Mouse (Mus musculus) cerebellum, adult 9-10 months (tissue): Measurements from ENCODE around the gene Nectin4.
"Not testable (repeated sequence)": the region's sequence is repeated elsewhere in the genome, so short reads cannot be mapped to it uniquely, and the experiment has no call there.

ENCODE experiments used
- DNase-seq: peaks from one replicate; pipeline ENCODE4 v3.0.0; 2022

Gene Nectin4

DNA sequence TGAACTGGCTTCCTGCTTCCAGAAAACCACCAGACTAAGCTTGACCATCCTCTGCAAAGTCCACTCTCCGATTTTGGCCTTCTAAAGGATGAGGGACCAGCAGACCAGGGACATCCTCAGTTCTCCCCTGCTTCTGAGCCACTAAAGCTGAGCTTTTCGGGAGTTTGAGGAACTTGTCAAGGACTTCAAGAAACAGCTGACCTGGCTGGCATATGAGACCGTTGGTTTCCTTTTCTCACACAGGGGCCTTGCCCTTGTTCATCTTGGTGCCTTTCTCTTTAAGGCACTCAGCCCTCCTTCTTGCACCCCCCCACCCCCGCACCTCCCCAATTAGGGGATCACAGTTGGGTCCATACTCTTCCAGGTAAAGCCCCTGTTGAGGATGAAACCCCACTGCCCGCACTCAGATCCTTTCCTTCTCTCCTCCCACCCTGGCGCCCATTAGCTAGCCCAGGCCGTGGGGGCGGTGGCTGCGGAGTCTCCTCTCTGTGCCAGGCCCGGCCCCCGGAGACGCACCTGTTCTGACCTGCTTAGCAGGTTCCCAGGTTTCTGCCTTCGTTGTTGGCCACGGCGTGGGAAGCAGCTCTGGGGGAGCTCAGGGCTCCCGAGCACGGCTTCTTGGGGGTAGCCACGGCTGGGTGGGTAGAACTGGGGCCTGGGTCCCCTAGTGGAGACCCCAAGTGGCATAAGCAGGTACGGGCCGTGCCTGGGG, at the start of gene Nectin4:
TSS of gene Nectin4 (plus strand) at position 255 of the 712 bp plus-strand sequence.
- no peak for DNase-seq

DNA sequence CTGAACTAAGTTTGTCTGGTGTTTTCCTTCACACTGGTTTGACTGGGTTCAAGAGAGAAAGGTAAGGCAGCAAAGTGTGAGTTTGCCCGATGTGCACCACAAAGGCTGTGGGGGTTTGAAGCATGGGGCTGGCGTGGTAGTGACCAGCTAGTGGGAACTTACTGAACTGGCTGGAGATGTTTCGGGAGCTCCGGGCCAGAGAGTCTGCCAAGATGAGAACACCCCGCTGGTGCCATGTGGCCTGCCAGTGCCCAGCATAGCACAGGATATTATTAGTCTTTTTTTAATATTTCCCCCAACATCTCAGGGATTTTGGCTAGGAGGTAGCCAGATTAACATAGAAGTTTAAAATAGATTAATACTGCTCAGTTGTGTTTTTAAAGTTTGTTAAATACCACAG, 49.7 kb upstream of the Nectin4 start:
- DNase-seq = peak; percentile 84

DNA sequence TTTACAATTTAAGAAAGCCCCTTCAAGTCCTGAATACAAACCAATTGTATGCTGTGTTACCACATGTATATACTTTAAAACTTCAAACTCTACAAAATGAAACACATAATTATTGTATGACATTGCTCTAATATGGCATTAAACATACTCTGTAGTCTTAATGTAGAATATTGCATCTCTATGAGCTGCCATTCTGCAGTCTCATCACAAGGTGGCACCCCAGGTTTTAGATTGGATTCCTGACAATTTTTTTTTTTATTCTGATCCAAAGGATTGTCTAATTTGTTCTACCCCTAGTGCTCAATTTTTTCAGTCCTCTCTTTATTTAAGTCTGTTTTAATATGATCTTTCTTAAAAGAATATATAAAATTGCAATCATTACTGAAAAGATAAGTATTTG, 48.5 kb upstream of the Nectin4 start:
- peak; percentile 50 for DNase-seq

DNA sequence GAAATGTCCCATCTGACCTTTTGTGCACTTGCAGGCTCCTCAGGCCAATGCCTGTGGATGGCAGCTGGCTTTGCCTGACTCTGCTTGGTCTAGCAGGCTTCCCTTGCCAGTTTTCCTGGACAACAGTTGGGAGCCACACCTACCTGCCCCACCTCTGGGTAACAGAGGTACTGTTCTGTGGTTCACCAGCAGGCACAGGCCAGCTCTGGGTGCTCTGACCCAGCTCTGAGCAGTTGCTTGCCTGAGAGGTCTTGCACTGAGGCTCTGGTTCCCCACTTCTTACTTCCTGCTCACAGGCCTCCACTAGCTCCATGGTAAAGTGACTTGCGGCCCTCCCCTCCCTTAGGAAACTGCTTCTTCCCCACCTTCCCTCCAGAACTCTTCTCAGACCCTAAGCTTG, 47.9 kb upstream of the Nectin4 start:
- no peak for DNase-seq

DNA sequence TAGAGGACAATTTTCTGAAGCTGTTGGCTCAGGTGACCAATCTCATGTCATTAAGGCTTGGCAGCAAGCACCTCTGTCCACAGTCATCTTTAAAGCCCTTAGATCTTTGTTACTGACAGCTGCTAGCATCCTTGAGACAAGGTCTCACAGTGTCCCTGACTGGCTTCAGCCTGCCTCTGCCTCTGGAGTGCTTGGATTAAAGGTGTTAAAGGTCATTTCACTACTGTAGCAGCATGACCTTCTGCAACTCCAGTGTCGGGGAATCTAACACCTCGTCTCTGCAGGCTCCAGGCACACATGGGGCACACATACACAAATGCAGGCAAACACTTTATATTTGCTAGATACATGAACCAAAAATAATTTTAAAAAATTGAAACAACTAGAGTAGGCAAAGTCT, 44.3 kb upstream of the Nectin4 start:
- no peak for DNase-seq

DNA sequence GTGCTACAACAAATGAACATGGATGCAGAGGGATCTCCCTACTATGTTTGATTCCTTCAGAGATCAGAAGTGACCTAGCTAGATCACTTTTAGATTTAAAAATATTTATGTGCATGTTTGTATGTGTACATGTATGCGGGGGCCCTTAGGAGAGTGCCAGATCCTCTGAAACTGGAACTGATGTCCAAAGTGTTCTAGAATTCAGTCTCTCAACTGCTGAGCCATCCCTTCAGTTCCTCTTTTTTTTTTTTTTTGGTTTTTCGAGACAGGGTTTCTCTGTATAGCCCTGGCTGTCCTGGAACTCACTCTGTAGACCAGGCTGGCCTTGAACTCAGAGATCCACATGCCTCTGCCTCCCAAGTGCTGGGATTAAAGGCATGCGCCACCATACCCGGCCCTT, 43.3 kb upstream of the Nectin4 start:
- not testable (repeated sequence) for DNase-seq

DNA sequence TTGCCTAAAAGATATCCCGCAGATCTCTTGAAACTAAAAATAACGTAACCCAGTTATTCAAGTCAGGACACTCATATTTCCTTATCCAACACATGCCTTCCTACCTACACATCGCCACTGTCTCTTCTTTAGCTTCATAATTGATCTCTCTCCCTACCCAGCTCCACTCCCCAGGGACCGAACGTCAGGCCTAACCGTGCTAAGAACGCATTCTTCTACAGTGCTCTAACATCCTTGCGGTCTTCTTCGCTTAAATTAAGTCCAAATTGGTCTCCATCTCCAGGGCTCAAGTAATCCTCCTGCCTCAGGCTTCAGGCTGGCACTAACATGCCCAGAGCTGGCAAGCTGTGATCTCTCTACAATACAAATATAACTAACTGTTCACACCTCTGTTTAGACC, 41.7 kb upstream of the Nectin4 start:
- no peak for DNase-seq

DNA sequence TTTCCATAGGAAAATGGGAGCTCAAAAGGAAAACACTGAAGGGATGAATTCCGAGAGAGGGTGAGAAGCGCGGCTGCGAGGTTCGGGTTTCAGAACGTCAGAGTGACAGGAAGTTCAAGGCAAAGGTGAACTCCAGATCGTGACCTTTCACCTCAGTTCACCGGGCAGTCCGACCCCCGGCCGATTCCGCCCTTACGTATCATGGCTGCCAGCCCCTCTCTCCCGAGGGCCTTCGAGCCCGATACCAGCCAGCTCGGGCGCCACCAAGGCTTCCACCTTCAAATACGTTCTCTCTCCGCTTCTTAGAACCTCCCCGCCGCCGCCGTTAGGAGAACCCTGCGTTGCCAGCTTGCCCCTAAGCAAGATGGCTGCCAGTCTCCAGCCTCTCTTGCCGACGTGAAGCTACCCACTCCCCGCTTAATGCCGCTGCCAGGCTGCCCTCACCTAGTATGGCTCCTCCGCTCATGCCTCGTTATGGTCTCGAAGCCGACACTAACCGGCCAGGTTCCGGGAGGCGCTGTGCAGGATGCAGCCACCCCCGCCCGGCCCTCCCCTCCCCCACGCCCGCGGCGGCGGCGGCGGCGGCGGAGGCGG, 41.0 kb upstream of the Nectin4 start, which contains the start of gene Dedd:
TSS of gene Dedd (plus strand) at position 307 of the 594 bp plus-strand sequence.
- DNase-seq = peak; percentile 94

DNA sequence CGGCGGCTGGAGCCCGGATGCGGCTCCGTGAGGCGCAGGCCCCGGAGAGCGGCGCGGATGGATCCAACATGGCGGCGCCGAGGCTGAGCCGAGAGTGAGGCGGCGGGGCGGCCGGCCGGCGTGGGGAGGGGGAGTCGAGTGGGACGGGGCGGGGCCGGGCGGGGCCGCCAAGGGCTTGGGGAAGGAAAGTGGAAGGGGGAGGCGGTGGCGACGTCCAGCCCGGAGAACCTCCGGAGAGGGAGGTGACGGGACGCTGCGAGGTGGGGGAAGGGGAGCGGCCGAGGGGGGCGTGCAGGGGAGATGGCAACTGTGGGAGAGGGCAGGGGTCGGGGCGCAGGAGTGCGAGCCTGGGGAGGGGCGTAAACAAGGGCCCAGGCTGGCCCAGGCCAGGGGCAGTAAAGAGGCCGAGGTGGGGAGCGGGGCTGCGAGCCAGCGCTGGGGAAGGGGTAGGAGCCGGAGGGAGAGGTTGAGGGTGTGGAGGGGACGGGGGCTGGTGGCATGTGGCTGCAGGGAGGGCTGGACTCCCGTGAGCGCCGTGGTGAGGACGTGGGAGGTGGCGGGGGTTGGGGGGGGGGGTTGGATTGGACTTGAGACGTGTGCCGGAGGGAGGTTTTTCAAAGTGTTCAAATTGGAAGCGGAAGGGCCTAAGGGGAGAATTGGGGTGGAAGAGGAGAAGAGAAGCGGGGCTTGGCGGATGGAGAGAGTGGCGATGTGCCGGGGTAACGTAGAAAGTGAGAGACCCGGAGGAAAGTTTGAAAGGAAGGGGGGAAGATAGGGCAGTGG, 40.3 kb upstream of the Nectin4 start:
- peak; percentile 71 for DNase-seq

DNA sequence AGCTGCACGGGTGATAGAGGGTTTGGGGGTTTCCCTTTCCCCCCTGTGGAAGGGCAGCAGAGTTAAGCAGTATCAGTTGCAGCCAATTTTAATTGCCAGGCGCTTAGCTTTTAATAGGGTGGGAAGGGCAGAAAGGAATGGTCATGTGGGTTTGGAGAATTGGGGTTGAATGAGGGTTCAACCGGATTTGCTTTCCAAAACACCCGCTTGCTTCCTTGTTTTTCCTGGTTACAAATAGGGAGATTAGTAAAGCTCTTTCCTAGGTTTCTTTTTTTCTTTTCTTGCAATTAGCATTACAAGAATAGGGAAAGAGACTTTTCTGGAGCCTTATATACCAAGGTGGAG, 39.7 kb upstream of the Nectin4 start:
- DNase-seq = peak; percentile 42

DNA sequence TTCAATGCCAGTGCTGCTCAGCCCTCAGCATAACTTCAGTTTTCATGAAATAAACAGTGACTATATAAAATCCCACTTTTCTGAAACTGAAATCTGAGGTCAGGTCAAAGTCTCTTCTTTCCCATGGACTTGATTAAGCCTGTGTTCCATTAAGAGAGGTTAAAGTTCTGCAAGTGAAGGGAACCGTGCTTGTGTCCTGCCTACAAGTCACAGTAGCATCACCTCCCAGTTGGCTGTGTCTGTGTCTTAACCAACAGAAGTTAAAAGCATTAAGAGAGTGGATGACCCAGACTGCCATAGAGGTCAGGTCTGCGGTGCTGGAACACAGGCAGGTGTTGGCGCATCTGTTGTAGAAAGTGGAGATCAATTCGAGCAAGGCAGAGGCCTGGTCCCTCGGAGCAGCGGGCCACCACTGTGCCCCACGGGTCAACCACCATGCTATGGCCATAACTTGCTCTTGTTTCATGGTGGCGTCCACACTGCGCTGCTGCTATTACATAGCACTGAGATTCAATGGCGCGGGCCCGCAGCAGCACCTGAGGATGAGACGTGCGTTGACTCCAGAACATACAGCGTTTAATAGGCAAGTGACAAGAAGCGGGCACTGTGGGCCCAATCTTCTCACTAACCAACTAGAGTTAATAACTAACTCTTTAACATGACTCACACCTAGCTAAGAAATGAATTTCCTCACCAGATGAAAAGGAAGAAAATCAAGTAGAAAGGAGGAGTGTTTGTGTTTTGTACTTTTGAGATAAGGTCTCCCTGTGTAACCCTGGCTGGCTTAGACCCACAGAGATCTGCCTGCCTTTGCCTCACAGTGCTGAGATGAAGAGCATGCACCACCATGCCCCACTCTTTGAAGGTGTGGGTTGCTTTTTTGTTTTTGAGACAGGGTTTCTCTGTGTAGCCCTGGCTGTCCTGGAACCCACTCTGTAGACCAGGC, 27.4 kb upstream of the Nectin4 start:
- no peak for DNase-seq

DNA sequence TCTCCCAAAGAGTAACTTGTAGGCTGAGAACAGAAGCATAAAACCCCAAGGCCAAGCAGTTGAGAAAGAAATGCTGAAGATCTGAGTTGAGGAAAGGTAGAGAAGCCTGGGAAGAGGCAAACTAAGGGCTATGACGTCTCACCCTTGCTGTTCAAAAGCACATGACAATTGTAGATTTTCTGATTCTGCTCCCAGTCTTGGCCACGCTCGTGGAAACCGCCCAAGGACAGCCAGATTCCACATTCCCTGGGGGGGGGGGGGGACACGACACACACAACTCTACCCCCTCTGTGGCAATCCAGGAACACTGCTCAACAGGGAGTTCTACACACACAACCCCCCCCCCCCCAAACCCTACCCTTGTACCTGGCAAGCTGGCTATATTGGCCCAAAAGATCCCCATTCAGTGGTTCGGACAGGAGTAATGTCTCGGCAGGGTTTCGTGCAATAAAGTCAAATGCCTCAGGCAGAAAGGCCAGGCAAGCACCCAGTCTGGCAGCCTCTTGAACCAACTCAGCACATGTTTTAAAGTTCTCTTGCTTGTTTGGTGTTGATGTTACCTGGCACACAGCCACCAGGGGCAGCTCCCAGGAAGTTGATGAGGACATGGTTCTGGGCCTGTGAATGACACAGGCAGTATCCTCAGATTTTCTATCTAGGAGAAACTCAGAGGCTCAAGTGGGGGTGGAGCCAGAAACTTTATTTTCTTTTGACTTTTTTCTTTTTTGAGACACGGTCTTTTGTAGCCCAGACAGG, 25.8 kb upstream of the Nectin4 start:
- DNase-seq = peak; percentile 45

DNA sequence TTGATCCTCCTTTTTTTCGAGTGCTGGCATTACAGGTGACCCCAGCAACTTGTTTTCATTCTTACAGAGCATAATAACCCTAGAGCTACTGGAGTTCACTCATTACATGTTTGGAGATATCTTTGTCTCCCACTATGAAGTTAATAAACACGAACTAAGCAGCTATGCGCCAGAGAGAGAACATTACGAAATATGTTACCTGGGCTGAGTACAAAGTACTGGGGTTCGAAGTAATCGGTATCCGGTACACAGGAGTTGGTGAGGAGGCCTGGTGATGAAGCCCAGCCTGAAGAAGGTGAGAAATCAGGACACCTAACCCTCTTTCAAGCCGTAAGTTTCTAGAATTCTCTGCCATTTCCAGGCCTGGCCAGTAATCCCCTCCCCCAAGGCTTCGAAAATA, 25.2 kb upstream of the Nectin4 start:
- peak; percentile 53 for DNase-seq

DNA sequence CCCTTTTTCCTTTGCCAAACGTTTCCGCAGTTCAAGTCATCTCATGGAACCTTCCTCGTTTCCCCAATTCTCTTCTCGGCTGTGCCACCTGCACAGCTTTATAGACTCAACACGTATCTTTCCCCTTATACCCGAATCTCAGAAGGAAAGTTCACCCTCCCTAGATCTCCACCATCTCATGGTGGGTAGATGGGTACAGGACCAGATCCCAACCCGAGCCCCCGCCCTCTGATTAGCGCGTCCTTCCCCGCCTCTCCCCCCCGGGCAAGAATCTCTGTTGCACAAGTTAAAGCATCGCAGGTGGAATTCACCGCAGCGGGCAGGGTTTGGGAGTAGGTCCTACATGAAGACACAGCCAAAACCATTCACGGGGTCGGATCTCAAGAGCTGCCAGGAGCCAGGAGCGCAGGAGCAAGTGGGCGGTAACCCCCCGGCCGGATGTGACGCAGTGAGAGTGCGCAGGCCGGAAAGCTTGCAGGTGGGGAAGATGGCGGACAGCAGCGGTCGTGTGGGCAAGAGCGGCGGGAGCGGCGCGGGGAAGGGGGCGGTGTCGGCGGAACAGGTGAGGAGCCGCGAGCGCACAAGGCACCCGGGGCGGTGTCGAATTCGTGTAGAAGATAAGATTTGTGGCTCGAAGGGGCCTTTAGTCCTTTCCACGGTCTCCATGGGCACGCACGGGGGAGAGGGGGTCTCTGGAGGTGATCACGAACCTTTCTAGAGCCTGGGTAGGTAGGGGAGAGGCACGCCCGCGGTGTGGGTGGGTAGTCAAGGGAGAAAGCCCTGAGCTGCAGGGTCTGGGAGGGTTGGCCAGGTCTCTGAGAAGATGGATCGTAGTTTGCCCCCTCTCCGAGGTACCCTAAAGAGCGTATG, 24.4 kb upstream of the Nectin4 start, which contains the start of the genes Nit1 and Pfdn2:
TSS of gene Nit1 (minus strand) at position 422 of the 870 bp plus-strand sequence.
TSS of gene Pfdn2 (plus strand) at position 446 of the 870 bp plus-strand sequence.
- DNase-seq = peak; percentile 87

DNA sequence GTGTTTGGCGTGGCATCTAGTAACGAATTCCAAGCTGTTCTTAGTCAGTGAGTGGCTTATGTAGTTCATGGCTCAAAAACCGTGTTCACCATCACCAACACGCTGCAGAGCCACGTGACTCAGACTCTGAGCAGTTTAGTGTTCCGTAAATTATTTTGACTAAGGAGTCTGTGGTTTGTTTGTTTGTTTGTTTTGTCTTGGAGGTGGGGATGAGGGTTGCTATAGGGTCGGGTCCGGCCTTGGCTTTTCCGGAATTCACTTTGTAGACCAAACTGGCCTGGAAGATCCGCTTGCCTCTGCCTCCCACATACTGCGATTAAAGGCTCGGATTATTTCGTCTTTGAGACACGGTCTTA, 23.8 kb upstream of the Nectin4 start:
- no peak for DNase-seq

DNA sequence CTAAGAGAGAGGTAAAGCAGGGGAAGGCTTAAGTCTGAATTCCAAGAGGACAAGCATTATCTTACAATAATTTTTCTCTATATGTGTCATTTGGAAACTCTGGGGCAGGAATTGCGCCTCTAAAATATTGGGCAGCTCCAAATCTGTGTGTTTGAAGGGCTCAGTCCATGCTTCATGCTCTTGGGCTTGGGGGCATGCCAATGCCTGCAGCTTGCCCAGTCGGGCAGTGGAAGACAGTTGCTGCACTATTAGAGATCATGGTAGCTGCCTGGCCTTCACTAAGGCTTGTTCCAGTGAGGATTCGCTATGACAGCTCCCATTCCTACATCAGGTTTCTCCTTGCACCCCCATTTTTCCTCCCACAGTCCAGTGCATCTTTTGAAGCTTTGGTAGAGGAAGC, 21.2 kb upstream of the Nectin4 start:
- DNase-seq = no peak

DNA sequence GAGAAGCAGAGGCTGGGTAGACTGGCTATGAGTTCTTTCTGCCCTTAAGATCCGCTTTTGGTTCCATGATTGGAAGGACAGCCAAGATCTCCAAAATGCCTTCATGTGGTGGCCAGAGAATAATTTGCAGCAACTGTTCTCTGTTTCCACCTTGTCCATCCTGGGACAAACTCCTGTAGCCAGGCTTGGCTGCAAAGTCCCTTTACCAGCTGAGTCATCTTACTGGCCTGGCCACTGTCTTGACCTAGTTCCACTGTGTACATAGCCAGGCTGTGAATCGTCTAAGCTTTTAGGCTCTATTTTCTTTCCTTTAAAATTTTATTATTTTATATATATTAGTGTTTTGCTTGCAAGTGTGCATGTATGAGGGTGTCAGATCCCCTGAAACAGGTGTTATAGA, 20.7 kb upstream of the Nectin4 start:
- no peak for DNase-seq

DNA sequence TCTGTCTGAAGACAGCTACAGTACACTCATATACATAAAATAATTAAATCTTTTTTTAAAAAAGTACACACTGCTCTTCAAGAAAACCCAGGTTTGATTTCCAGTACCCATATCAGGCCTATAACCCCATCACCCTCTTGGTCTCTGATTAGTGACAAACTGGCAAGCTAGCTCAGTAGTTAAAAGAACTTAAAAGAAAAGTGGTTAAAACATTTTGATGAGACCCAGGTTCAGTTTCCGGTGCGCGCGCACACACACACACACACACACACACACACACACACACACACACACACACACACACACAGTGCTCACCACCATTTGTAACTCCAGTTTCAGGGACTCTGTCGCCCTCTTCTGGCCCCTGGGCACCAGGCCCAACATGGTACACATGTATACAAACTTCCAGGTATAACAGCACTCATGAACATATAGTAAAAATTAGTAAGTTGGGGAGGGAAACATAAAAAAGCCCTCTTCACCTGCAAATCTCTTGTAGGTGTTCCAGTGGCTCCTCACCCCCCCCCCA, 14.0 kb upstream of the Nectin4 start:
- no peak for DNase-seq

DNA sequence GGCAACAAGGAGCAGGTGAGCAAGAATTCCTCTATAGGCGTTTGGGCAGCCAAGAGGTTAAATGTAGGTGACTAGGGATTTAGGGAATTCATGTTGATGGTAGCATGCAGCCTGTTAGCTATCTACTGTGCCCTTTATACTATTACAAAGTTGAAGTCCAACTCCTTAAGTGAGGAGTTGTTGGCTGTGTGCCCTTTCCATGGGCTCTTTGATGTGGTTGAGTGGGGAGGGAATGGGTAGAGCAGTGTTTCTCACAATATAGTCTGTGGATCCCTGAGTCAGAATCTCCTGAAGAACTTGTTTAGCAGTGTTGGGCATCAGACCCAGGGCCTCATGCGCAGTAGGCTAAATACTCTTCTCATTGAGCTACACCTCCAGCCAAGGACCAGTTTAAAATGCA, 13.1 kb upstream of the Nectin4 start:
- DNase-seq = no peak

DNA sequence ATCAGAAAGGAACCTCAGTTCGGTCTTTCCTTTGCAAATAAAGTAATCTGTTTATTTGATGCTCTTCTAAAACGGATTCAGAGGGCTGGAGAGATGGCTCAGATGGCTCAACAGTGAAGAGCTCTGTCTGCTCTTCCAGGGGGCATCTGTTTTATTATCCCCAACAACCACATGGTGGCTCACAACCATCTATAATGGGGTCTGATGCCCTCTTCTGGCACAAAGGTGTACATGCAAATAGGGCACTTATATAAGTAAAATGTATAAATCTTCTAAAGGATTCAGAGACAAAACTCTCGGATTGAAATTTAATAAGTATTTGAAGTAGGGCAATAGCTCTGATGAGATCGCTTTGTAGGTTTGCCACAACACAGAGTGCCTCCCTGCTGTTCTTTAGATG, 11.5 kb upstream of the Nectin4 start:
- peak; percentile 69 for DNase-seq

DNA sequence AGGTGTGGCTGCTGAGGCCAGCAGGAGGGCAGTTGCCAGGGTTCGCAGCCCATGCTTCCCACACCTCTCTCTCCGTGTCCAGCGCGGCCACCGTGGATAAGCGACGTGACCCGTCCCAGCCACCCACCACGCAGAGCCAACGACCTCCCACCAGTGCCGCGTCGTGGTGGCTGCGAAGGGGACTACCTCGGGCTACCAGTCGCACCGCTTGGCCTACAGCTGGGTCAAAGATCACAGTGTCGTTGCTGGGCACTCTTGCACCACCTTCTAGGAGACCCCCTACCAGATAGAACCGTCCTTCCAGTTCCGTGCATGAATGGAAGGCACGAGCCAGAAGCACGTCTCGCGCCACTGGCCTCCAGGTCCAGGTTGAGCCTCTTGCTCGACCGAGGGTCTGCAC, 9.6 kb upstream of the Nectin4 start:
- no peak for DNase-seq
